Mouse (Mus musculus): ENCODE data around the gene Folr2.

DNA sequence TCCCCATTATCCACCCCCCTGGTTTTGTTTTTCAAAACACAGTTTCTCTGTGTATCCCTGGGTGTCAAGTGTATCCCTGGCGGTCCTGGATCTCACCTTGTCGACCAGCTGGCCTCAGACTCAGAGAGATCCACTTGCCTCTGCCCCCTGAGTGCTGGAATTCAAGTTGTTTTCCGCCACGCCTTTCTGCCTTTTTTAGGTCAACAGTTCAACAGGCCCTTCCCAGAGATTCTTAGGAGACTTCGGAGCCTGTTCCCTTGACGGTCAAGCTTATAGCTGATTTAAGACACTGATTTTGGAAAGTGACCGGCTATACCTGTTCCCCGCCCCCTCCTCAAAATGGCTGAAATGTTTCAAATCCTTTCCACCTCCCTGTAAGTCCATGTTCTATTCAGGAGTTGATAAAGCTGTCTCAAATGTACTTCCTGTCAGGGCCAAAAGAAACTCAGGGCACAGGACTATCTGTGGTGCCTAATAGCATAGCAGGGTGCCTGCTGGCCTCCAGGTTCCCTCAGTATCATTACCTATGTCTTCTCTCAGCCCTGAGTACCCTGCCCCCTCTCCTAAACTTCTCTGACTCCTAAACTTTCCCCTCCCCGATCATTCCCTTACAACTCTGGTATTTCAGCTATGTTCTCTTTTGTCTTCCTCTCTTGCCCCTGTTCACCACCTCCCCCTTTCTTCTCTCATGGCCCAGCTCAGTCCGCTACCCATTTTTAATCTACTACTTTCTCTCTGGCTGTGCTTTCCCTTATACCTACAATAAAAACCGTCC, 9.7 kb upstream of the Folr2 start:
- TF ChIP-seq POLR2A (IDR thresholded peaks at IDR 0.05; ENCODE audit: control insufficient read depth, extremely low read depth, insufficient read depth, low read length, poor library complexity) (no peak), CTCF (IDR thresholded peaks at IDR 0.05; ENCODE audit: borderline replicate concordance, control insufficient read depth, extremely low read depth, insufficient read depth, low read length, poor library complexity) (no peak)
